Mouse (Mus musculus): ENCODE measurements around the gene Snap91. TPM values are rescaled to one million over a fixed set of nuclear protein-coding genes. Genes with fewer than 3 reads are reported as not detected.

Snap91 gene
- polyA plus RNA-seq (2012; rRNA removed): 0.53 and 0.59 TPM in 2 replicates

DNA sequence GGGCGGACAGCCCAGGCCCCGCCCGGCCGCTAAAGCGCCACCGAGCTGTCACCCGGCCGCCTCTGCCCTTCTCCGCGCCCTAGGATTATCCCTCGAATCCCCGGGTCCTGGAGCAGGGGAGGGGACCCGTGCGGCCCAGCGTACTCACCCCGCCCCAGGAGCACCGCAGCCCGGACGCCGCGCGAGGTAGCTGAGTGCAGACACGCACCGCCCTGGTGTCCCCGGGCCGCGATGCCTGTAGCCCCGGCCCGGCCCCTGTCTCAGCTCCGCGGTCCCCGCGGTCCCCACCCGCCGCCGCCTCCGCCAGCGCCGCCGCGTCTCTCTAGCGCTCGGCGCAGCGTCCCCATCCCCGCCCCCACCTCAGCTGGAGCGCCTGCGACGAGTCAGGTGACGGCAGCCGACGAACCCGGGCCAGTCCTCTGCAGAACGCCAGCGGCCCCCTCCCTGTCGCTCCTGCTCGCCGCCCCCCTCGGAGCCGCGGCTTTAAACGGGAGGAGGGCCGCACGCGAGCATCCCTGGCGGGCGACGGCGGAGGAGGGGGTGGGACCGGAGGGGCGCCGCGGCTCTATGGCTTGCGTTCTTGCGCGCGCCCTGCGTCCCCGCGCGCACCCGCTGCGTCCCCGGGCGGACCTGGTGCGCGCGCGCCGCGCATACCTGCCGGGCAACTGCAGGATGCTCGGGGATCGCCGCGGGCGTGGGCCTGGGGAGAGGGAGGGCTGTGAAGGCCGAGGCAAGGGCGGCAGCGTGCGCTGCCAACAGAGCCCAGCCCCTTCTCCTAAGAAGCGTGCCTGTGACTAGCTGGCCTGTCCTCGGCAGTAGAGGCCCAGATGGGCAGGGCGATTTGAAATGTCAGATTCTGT lies at the start of gene Snap91:
Snap91 (minus strand) TSS at position 542 of the 860 bp plus-strand sequence.
- no peaks in the 10 kb centered on the region for H3K36me3 ChIP-seq (ENCODE audit: control insufficient read depth, insufficient read depth, low read length)
- peaks cover 8% of the 10 kb centered on the region for H3K27me3 ChIP-seq (ENCODE audit: control insufficient read depth, insufficient read depth, low read length)
- no peak within 1 kb of the TSS for H3K4me3 ChIP-seq (ENCODE audit: extremely low read depth, insufficient read depth, insufficient read length)
- no peak within 1 kb of the TSS for H3K27ac ChIP-seq (ENCODE audit: insufficient read depth, low read length)
- WGBS: 3% methylated on average over 95 of the region's 104 CpGs
- no peaks in the 10 kb centered on the region; the same call in 1 of the 2 replicates for H3K4me1 ChIP-seq (ENCODE audit: control insufficient read depth, insufficient read depth, insufficient read length)
- no peak for DNase-seq (ENCODE audit: low read depth in 1 of 2, low spot score in 2 of 2)
- TF ChIP-seq CTCF (IDR thresholded peaks at IDR 0.05; ENCODE audit: extremely low read depth, insufficient read depth, insufficient read length, insufficient replicate concordance): no peak
- no peak for TF ChIP-seq POLR2A (IDR thresholded peaks at IDR 0.05; ENCODE audit: low read depth, low read length)

- WGBS: 89% methylated on average over 5 of the region's 5 CpGs
These were observed 46.1 kb upstream of the Snap91 start for GRCm38 (mm10) chr9:86926519-86926918.

DNA sequence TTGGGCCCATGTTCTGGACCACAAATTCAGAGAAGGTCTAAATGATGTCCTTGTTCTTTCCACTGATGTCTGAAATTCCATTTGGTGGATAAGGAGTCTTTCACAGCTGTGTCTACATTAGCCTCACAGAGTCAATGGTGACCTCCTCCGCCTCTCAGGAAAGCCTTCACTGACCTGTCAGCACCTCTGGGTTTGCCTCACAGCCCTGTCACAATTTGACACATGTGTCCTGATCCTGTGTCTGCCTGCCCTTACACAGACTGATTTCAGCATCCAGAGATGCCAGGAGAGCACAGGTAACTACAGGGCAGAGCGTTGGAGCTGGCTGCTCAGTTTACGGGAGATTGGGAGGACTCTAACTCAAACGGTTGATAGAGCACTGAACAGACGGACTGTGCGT lies 45.2 kb upstream of the Snap91 start:
- no peak overlapping the region for H3K4me3 ChIP-seq (ENCODE audit: extremely low read depth, insufficient read depth, insufficient read length)
- H3K36me3 ChIP-seq (ENCODE audit: control insufficient read depth, insufficient read depth, low read length): no peaks in the 10 kb centered on the region
- H3K27ac ChIP-seq (ENCODE audit: insufficient read depth, low read length): no peak overlapping the region
- TF ChIP-seq CTCF (IDR thresholded peaks at IDR 0.05; ENCODE audit: extremely low read depth, insufficient read depth, insufficient read length, insufficient replicate concordance) (no peak), POLR2A (IDR thresholded peaks at IDR 0.05; ENCODE audit: low read depth, low read length) (no peak)
- no peaks in the 10 kb centered on the region for H3K27me3 ChIP-seq (ENCODE audit: control insufficient read depth, insufficient read depth, low read length)
- DNase-seq (ENCODE audit: low read depth in 1 of 2, low spot score in 2 of 2): no peak
- 91% methylated on average over 6 of the region's 6 CpGs for WGBS
- no peaks in the 10 kb centered on the region for H3K4me1 ChIP-seq (ENCODE audit: control insufficient read depth, insufficient read depth, insufficient read length)

More at GRCm38 (mm10) chr9:86926519-86926918, 46.1 kb upstream of the Snap91 start:
- Histone ChIP-seq H3K27me3 (ENCODE audit: control insufficient read depth, insufficient read depth, low read length) (no peaks in the 10 kb centered on the region), H3K4me3 (ENCODE audit: extremely low read depth, insufficient read depth, insufficient read length) (no peak overlapping the region), H3K36me3 (ENCODE audit: control insufficient read depth, insufficient read depth, low read length) (no peaks in the 10 kb centered on the region), H3K4me1 (ENCODE audit: control insufficient read depth, insufficient read depth, insufficient read length) (no peaks in the 10 kb centered on the region), H3K27ac (ENCODE audit: insufficient read depth, low read length) (no peak overlapping the region)
- DNase-seq (ENCODE audit: low read depth in 1 of 2, low spot score in 2 of 2): no peak
- TF ChIP-seq CTCF (IDR thresholded peaks at IDR 0.05; ENCODE audit: extremely low read depth, insufficient read depth, insufficient read length, insufficient replicate concordance) (no peak), POLR2A (IDR thresholded peaks at IDR 0.05; ENCODE audit: low read depth, low read length) (no peak)

GRCm38 (mm10) chr9:86922430-86922829 lies 42.0 kb upstream of the Snap91 start:
- no peak overlapping the region for H3K27ac ChIP-seq (ENCODE audit: insufficient read depth, low read length)
- WGBS: 91% methylated on average over 3 of the region's 3 CpGs
- no peak overlapping the region for H3K4me3 ChIP-seq (ENCODE audit: extremely low read depth, insufficient read depth, insufficient read length)
- DNase-seq (ENCODE audit: low read depth in 1 of 2, low spot score in 2 of 2): no peak
- no peaks in the 10 kb centered on the region for H3K27me3 ChIP-seq (ENCODE audit: control insufficient read depth, insufficient read depth, low read length)
- TF ChIP-seq CTCF (IDR thresholded peaks at IDR 0.05; ENCODE audit: extremely low read depth, insufficient read depth, insufficient read length, insufficient replicate concordance) (no peak), POLR2A (IDR thresholded peaks at IDR 0.05; ENCODE audit: low read depth, low read length) (no peak)
- no peaks in the 10 kb centered on the region for H3K36me3 ChIP-seq (ENCODE audit: control insufficient read depth, insufficient read depth, low read length)
- H3K4me1 ChIP-seq (ENCODE audit: control insufficient read depth, insufficient read depth, insufficient read length): no peaks in the 10 kb centered on the region

DNA sequence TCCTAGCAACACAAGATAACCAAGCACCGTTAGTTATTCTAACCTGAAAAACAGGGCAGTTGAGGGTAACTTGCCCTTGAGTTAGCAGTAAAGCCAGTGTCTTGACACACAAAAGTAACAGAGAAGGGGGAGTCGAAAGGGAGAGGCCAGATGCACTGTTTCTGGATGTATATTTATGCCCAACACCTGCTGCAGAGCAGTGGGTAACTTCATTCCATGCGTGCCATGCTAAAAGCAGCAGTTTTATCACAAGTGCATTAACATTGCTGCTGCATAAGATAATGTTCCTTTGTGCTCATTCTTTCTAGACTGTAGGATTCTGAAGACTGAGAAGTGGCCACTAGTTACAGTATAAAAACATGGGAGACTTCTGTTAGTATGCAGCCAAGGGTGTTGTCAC lies 36.1 kb upstream of the Snap91 start:
- 72% methylated on average over 3 of the region's 3 CpGs for WGBS
- no peak for DNase-seq (ENCODE audit: low read depth in 1 of 2, low spot score in 2 of 2)
- H3K27me3 ChIP-seq (ENCODE audit: control insufficient read depth, insufficient read depth, low read length): no peaks in the 10 kb centered on the region
- TF ChIP-seq CTCF (IDR thresholded peaks at IDR 0.05; ENCODE audit: extremely low read depth, insufficient read depth, insufficient read length, insufficient replicate concordance) (no peak), POLR2A (IDR thresholded peaks at IDR 0.05; ENCODE audit: low read depth, low read length) (no peak)
- no peaks in the 10 kb centered on the region for H3K4me1 ChIP-seq (ENCODE audit: control insufficient read depth, insufficient read depth, insufficient read length)
- H3K36me3 ChIP-seq (ENCODE audit: control insufficient read depth, insufficient read depth, low read length): no peaks in the 10 kb centered on the region
- H3K4me3 ChIP-seq (ENCODE audit: extremely low read depth, insufficient read depth, insufficient read length): no peak overlapping the region
- no peak overlapping the region for H3K27ac ChIP-seq (ENCODE audit: insufficient read depth, low read length)

- no peak for DNase-seq (ENCODE audit: low read depth in 1 of 2, low spot score in 2 of 2)
- no peak overlapping the region for H3K4me3 ChIP-seq (ENCODE audit: extremely low read depth, insufficient read depth, insufficient read length)
- H3K4me1 ChIP-seq (ENCODE audit: control insufficient read depth, insufficient read depth, insufficient read length): no peaks in the 10 kb centered on the region
- 72% methylated on average over 4 of the region's 4 CpGs for WGBS
- H3K36me3 ChIP-seq (ENCODE audit: control insufficient read depth, insufficient read depth, low read length): no peaks in the 10 kb centered on the region
- H3K27ac ChIP-seq (ENCODE audit: insufficient read depth, low read length): no peak overlapping the region
- no peaks in the 10 kb centered on the region for H3K27me3 ChIP-seq (ENCODE audit: control insufficient read depth, insufficient read depth, low read length)
- TF ChIP-seq CTCF (IDR thresholded peaks at IDR 0.05; ENCODE audit: extremely low read depth, insufficient read depth, insufficient read length, insufficient replicate concordance) (no peak), POLR2A (IDR thresholded peaks at IDR 0.05; ENCODE audit: low read depth, low read length) (no peak)
These were observed 19.2 kb upstream of the Snap91 start for GRCm38 (mm10) chr9:86899502-86900199.

Data from spleen, adult 2 months (tissue).